Mouse (Mus musculus): ENCODE results near the gene Tubb4a.
A peak's percentile ranks its signal among the peaks of the same experiment; 100 is the strongest.

DNA sequence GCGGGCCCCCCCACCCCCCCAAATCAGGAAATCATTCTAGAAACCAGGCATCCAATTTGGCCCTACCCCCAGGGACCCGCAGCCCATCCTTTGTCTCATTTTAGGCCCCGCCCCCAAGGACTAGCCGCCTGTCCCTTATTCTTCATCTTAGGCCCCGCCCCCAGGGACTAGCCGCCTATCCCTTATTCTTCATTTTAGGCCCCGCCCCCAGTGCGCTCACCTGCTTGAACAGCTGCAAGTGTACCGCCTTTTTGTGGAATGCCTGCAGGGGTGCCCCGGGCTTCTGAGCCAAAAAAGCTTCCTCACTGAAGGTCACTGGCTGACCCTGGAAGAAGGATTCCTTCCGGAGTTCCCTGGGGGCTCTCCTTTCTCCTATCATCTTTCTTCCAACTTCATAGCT lies 16.9 kb downstream of the Tubb4a start:
- TF ChIP-seq CTCF (IDR thresholded peaks at IDR 0.05; ENCODE audit: low read depth, low read length) (no peak), POLR2A (IDR thresholded peaks at IDR 0.05; ENCODE audit: insufficient read depth, low read length) (no peak), EP300 (IDR thresholded peaks at IDR 0.05; ENCODE audit: insufficient read depth, low read depth, low read length) (peak; percentile 79; the same call in 1 of the 2 replicates)

Data from ES-Bruce4 (cell line).